Mouse (Mus musculus) megakaryocyte, embryonic 14.5 days (primary cell): ENCODE measurements around the gene Lgr6.

ENCODE experiments used
- FLI1 ChIP-seq: IDR thresholded peaks from 2 replicates; pipeline ENCODE4 v1.6.1; 2012; ENCODE audit warnings: low read length, inconsistent platforms, mixed read lengths
- GATA1 ChIP-seq: IDR thresholded peaks from 3 replicates; pipeline ENCODE4 v1.6.1; 2012; ENCODE audit warnings: mixed read lengths, low read length, inconsistent platforms, borderline replicate concordance

- TF ChIP-seq GATA1 (no peak), FLI1 (no peak)
Observed at GRCm38 (mm10) chr1:135096312-135096711, 8.8 kb downstream of the Lgr6 start.
